Mouse (Mus musculus) spleen, postnatal 14 days (tissue): ENCODE data around the gene Cox10.

ENCODE experiments used
- DNase-seq, 2 experiments: peaks; one replicate each; pipeline ENCODE4 v3.0.0; 2021 to 2022; ENCODE audit warnings: low spot score in 2 of 2

Cox10 gene

GRCm38 (mm10) chr11:64045041-64045440 lies 34.2 kb downstream of the Cox10 start:
- DNase-seq, result no peak

- DNase-seq, result no peak
These were observed 35.2 kb downstream of the Cox10 start for GRCm38 (mm10) chr11:64044024-64044423.

GRCm38 (mm10) chr11:64041281-64041680 lies 38.0 kb downstream of the Cox10 start:
- no peak for DNase-seq

GRCm38 (mm10) chr11:64039600-64039999 lies 39.7 kb downstream of the Cox10 start:
- no peak for DNase-seq

- DNase-seq, result no peak
These were observed 41.7 kb downstream of the Cox10 start for GRCm38 (mm10) chr11:64037471-64038125.

GRCm38 (mm10) chr11:64036306-64036705 lies 43.0 kb downstream of the Cox10 start:
- DNase-seq, result no peak

GRCm38 (mm10) chr11:64035709-64036108 lies 43.6 kb downstream of the Cox10 start:
- DNase-seq, result no peak

GRCm38 (mm10) chr11:64034686-64035085 lies 44.6 kb downstream of the Cox10 start:
- no peak for DNase-seq

- no peak for DNase-seq
These were observed 51.8 kb downstream of the Cox10 start for GRCm38 (mm10) chr11:64027423-64027822.

GRCm38 (mm10) chr11:64025843-64026242 lies 53.4 kb downstream of the Cox10 start:
- no peak for DNase-seq

GRCm38 (mm10) chr11:64024575-64024974 lies 54.7 kb downstream of the Cox10 start:
- no peak for DNase-seq

- DNase-seq, result no peak
These were observed 55.8 kb downstream of the Cox10 start for GRCm38 (mm10) chr11:64023380-64023981.

- no peak for DNase-seq
These were observed 56.7 kb downstream of the Cox10 start for GRCm38 (mm10) chr11:64022403-64023047.

- DNase-seq, result no peak
These were observed 60.0 kb downstream of the Cox10 start for GRCm38 (mm10) chr11:64019235-64019634.

GRCm38 (mm10) chr11:64018165-64018564 lies 61.1 kb downstream of the Cox10 start:
- no peak for DNase-seq

GRCm38 (mm10) chr11:64015309-64015708 lies 64.0 kb downstream of the Cox10 start:
- DNase-seq, result no peak

GRCm38 (mm10) chr11:64010724-64011496 lies 68.4 kb downstream of the Cox10 start:
- DNase-seq, result no peak

- DNase-seq, result no peak
These were observed 75.1 kb downstream of the Cox10 start for GRCm38 (mm10) chr11:64004152-64004551.

- no peak for DNase-seq
These were observed 75.8 kb downstream of the Cox10 start for GRCm38 (mm10) chr11:64003484-64003883.

GRCm38 (mm10) chr11:64002629-64003028 lies 76.6 kb downstream of the Cox10 start:
- no peak for DNase-seq

- DNase-seq, result no peak
These were observed 78.2 kb downstream of the Cox10 start for GRCm38 (mm10) chr11:64001111-64001510.

GRCm38 (mm10) chr11:64000200-64000794 lies 79.0 kb downstream of the Cox10 start:
- no peak for DNase-seq
